Mouse (Mus musculus): ENCODE measurements around the gene Cdc42ep1.

DNA sequence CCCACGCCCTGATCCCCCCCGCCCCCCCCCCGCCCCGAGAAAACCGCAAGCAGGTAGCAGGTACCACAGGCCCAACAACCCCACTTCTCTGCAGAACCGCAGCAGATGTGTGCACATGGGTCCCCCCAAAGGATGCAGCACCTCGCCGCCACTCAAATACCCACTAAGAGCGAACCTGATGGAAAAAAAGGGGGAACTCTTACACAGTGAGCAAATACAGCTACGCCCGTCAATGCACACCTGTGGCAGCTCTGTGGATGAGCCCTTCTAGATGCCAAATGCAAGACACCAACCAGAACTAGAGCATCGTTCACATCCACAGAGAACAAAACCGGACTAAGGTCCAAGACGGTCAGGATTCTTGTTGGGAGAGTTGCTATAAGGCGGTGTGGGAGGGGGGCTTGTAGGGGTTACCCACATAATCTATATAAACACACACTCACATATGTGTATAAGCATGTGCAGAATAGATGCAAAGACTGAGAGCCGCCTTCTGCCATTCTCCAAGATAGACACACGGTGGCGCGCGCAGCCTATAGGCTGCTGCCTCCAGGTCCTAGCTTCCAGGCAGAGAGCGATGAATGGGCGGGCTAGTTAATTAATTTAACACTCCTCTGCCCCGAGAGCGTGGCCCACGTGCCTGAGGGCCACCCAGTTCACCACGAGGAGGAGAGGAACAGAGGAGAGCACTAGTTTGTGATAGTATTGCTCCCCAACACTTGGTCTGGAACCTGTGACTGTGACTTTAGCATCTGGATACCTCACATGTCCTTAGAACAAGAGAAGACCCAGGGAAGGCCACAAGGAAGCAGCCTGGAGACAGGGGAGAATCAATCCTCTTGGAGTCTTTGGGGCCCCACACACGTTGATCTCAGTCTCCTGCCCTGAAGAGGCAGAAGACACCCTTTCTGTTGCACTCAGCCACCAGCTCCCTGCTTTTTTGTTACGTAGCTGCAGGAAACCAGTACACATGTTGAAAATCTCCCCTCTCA, 15.9 kb upstream of the Cdc42ep1 start:
- no peak for TF ChIP-seq TAL1 (IDR thresholded peaks at IDR 0.05; ENCODE audit: low read length)
- TF ChIP-seq GATA1 (IDR thresholded peaks at IDR 0.05; ENCODE audit: low read length): no peak
